ENCODE assay signal across 11 mouse cellular contexts in genomic region chr4:100187563-100188200, GRCm38 (mm10).
DNase-seq lines count a peak whose midpoint lies in the region; ATAC-seq lines count a peak whose summit lies in the region.
"Had no signal": no experiment of that assay in that cellular context is flagged by ENCODE, and none has a peak within 500 bp of the region (broad histone marks: within the 10 kb centered on the region; RNA-seq: fewer than 3 reads in every experiment).

No protein-coding gene starts in this region.

- peak overlapping the region; percentile 52 for H3K27ac ChIP-seq in heart, embryonic 10.5 days
- H3K27ac ChIP-seq in embryonic facial prominence, embryonic 14.5 days (replicated peaks; ENCODE audit: low read depth, low read length), result peak overlapping the region; percentile 10; the same call in 1 of the 2 replicates
- H3K27ac ChIP-seq in kidney, embryonic 14.5 days (ENCODE audit: low read depth, low read length), result 0 out of 2 replicates have a peak overlapping the region, but pooled peaks have one; percentile 20
- H3K27ac ChIP-seq: limb, embryonic 12.5 days; midbrain, embryonic 13.5 days had no signal

- H3K4me3 ChIP-seq in heart, embryonic 10.5 days, result no peak overlapping the region
- no peak overlapping the region for H3K4me3 ChIP-seq in embryonic facial prominence, embryonic 14.5 days (ENCODE audit: low read depth, low read length)
- no peak overlapping the region for H3K4me3 ChIP-seq in kidney, embryonic 14.5 days (ENCODE audit: low read length)
- H3K4me3 ChIP-seq: limb, embryonic 12.5 days; midbrain, embryonic 13.5 days had no signal

- H3K4me1 ChIP-seq in heart, embryonic 10.5 days, result peaks cover 21% of the 10 kb centered on the region
- peaks cover 2% of the 10 kb centered on the region; the same call in 1 of the 2 replicates for H3K4me1 ChIP-seq in embryonic facial prominence, embryonic 14.5 days (ENCODE audit: control insufficient read depth, insufficient read depth, low read length)
- peaks cover 17% of the 10 kb centered on the region for H3K4me1 ChIP-seq in kidney, embryonic 14.5 days (ENCODE audit: control insufficient read depth, insufficient read depth, low read length)

- 36% methylated on average over 6 of the region's 6 CpGs for WGBS in heart, embryonic 10.5 days
- 37% methylated on average over 6 of the region's 6 CpGs for WGBS in embryonic facial prominence, embryonic 14.5 days
- WGBS in kidney, embryonic 14.5 days, result 53% methylated on average over 6 of the region's 6 CpGs

- intact Hi-C loops in heart, postnatal 10 days (cut with DNase I), result no loop called here

- ATAC-seq in embryonic facial prominence, embryonic 14.5 days (ENCODE audit: low read depth), result no peak
- ATAC-seq in kidney, embryonic 14.5 days (ENCODE audit: low FRiP score, low TSS enrichment), result no peak; the same call in 1 of the 2 replicates

- no peaks in the 10 kb centered on the region for H3K36me3 ChIP-seq in heart, embryonic 10.5 days
- no peaks in the 10 kb centered on the region for H3K36me3 ChIP-seq in embryonic facial prominence, embryonic 14.5 days (ENCODE audit: control insufficient read depth, insufficient read depth, low read length)
- H3K36me3 ChIP-seq in kidney, embryonic 14.5 days (ENCODE audit: control insufficient read depth, insufficient read depth, low read length), result no peaks in the 10 kb centered on the region
- H3K36me3 ChIP-seq: limb, embryonic 12.5 days; midbrain, embryonic 13.5 days had no signal

- no peak overlapping the region for H3K4me2 ChIP-seq in embryonic facial prominence, embryonic 14.5 days (ENCODE audit: low read depth, low read length)
- H3K4me2 ChIP-seq in kidney, embryonic 14.5 days (replicated peaks; ENCODE audit: low read depth, low read length), result no peak overlapping the region
- H3K4me2 ChIP-seq: limb, embryonic 12.5 days; midbrain, embryonic 13.5 days had no signal

- no peaks in the 10 kb centered on the region for H3K27me3 ChIP-seq in heart, embryonic 10.5 days (ENCODE audit: insufficient read depth, poor library complexity, severe bottlenecking)
- H3K27me3 ChIP-seq in embryonic facial prominence, embryonic 14.5 days (replicated peaks; ENCODE audit: control insufficient read depth, insufficient read depth, low read length), result no peaks in the 10 kb centered on the region
- no peaks in the 10 kb centered on the region for H3K27me3 ChIP-seq in kidney, embryonic 14.5 days (ENCODE audit: control insufficient read depth, insufficient read depth, low read length)
- H3K27me3 ChIP-seq: limb, embryonic 12.5 days; midbrain, embryonic 13.5 days had no signal

- no peak overlapping the region for H3K9ac ChIP-seq in embryonic facial prominence, embryonic 14.5 days (ENCODE audit: low read depth, low read length)
- no peak overlapping the region for H3K9ac ChIP-seq in kidney, embryonic 14.5 days (ENCODE audit: low read depth, low read length)
- H3K9ac ChIP-seq: limb, embryonic 12.5 days; midbrain, embryonic 13.5 days had no signal

- no peak for DNase-seq in heart, embryonic 10.5 days (ENCODE audit: low spot score)
- no peak for DNase-seq in heart, postnatal 10 days
- peak; percentile 28 for DNase-seq in 3T3-L1 (ENCODE audit: low read depth, low spot score)
- no peak for DNase-seq in embryonic facial prominence, embryonic 14.5 days (ENCODE audit: low spot score)
- no peak for DNase-seq in thymus, postnatal 0 days (ENCODE audit: low spot score)
- DNase-seq in embryo, embryonic 10.5 days (ENCODE audit: low spot score), result no peak
- no peak for DNase-seq in right cerebral cortex, postnatal 4 days
- DNase-seq: thymus, postnatal 14 days had no signal

- no peaks in the 10 kb centered on the region for H3K9me3 ChIP-seq in heart, embryonic 10.5 days
- H3K9me3 ChIP-seq in embryonic facial prominence, embryonic 14.5 days (ENCODE audit: control insufficient read depth, low read length), result no peaks in the 10 kb centered on the region
- H3K9me3 ChIP-seq in kidney, embryonic 14.5 days (ENCODE audit: control insufficient read depth, low read length), result no peaks in the 10 kb centered on the region
- H3K9me3 ChIP-seq: limb, embryonic 12.5 days had no signal
